Mouse (Mus musculus): ENCODE data around the gene Prpf39.

DNA sequence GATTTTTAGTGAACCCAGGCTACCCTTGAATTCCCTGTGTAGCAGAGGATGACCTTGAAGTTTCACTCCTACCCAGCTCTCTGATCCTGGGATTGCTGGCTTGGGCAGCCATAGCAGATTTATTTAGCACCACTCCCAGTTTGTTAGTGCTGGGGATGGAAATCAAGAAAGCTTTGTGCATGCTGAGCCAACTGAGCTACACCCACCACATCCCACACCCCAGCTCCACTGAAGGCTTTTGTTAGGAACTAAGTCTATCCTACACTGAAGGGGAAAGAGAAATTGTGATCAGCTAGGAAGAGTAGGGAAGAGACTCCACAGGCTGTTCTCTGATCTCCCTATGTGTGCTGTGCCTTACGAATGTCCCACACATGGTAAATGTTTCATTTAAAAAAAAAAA is 76.7 kb downstream of the Prpf39 start:
- TF ChIP-seq CTCF (IDR thresholded peaks at IDR 0.05; ENCODE audit: low read depth), result no peak
- no peak for TF ChIP-seq EP300 (optimal IDR thresholded peaks at IDR 0.05)
